ENCODE assay signal across 8 mouse cellular contexts in genomic region chr2:170222819-170223218, GRCm38 (mm10).
DNase-seq lines count a peak whose midpoint lies in the region; ATAC-seq lines count a peak whose summit lies in the region.

No protein-coding gene starts in this region.

- H3K27ac ChIP-seq in forebrain, embryonic 16.5 days (ENCODE audit: low read length): peak overlapping the region; percentile 26; the same call in 1 of the 2 replicates
- H3K27ac ChIP-seq in liver, embryonic 11.5 days (ENCODE audit: low read depth, low read length): peak overlapping the region; percentile 53

- H3K4me3 ChIP-seq in forebrain, embryonic 16.5 days (replicated peaks; ENCODE audit: low read length): no peak overlapping the region
- peak overlapping the region; percentile 20 for H3K4me3 ChIP-seq in liver, embryonic 11.5 days (ENCODE audit: low read depth, low read length)

- H3K4me2 ChIP-seq in forebrain, embryonic 16.5 days (ENCODE audit: low read length): peak overlapping the region; percentile 25; the same call in 1 of the 2 replicates
- peak overlapping the region; percentile 93 for H3K4me2 ChIP-seq in liver, embryonic 11.5 days

- WGBS in forebrain, embryonic 16.5 days: under 1% methylated on average over 6 of the region's 6 CpGs
- WGBS in liver, embryonic 11.5 days: 2% methylated on average over 6 of the region's 6 CpGs

- H3K9me3 ChIP-seq in forebrain, embryonic 16.5 days (ENCODE audit: control insufficient read depth, low read length): no peaks in the 10 kb centered on the region
- H3K9me3 ChIP-seq in liver, embryonic 11.5 days (ENCODE audit: control insufficient read depth, low read length): no peaks in the 10 kb centered on the region

- H3K27me3 ChIP-seq in forebrain, embryonic 16.5 days (replicated peaks; ENCODE audit: control insufficient read depth, insufficient read depth, low read length): no peaks in the 10 kb centered on the region
- no peaks in the 10 kb centered on the region for H3K27me3 ChIP-seq in liver, embryonic 11.5 days (replicated peaks; ENCODE audit: control insufficient read depth, insufficient read depth, low read length)

- peaks cover 47% of the 10 kb centered on the region for H3K4me1 ChIP-seq in forebrain, embryonic 16.5 days (replicated peaks; ENCODE audit: control insufficient read depth, insufficient read depth, low read length)
- H3K4me1 ChIP-seq in liver, embryonic 11.5 days (replicated peaks; ENCODE audit: control insufficient read depth, insufficient read depth, low read length): peaks cover 45% of the 10 kb centered on the region

- ATAC-seq in forebrain, embryonic 16.5 days: no peak
- peak; percentile 43 for ATAC-seq in liver, embryonic 11.5 days (replicated peaks; ENCODE audit: low FRiP score)
- no peak for ATAC-seq in cerebellum, adult (ENCODE audit: insufficient number of reproducible peaks, low FRiP score, low TSS enrichment)

- 0 out of 2 replicates have a peak overlapping the region, but pooled peaks have one; percentile 15 for H3K9ac ChIP-seq in forebrain, embryonic 16.5 days (replicated peaks; ENCODE audit: low read depth, low read length)
- peak overlapping the region; percentile 48 for H3K9ac ChIP-seq in liver, embryonic 11.5 days (ENCODE audit: low read depth, low read length)

- peak; percentile 30 for DNase-seq in adrenal gland, postnatal 14 days
- no peak for DNase-seq in adrenal gland, adult 8-10 months
- peak; percentile 56 for DNase-seq in MEL-GATA-1-ER (ENCODE audit: extremely low read depth, low read depth)
- DNase-seq in liver, embryonic 11.5 days (ENCODE audit: low spot score): peak; percentile 43
- DNase-seq in thymus, postnatal 25 days: peak; percentile 48
- DNase-seq in frontal cortex, postnatal 14 days (ENCODE audit: low spot score in 2 of 2): no peak

- no peaks in the 10 kb centered on the region for H3K36me3 ChIP-seq in forebrain, embryonic 16.5 days (ENCODE audit: control insufficient read depth, insufficient read depth)
- H3K36me3 ChIP-seq in liver, embryonic 11.5 days (ENCODE audit: control insufficient read depth, insufficient read depth, low read length): no peaks in the 10 kb centered on the region

Comparison
In these comparisons a context has a peak if more than half of its experiments do, and no peak if none do; other contexts are left out.
1. DNase-seq: peak in adrenal gland, postnatal 14 days (single experiment), MEL-GATA-1-ER (single experiment), liver, embryonic 11.5 days (single experiment) and thymus, postnatal 25 days (single experiment); none in adrenal gland, adult 8-10 months (single experiment) and frontal cortex, postnatal 14 days (0 of 2).